Mouse (Mus musculus) spleen, embryonic (tissue): ENCODE results near the gene C530008M17Rik.

ENCODE experiments used
- CTCF ChIA-PET: fragments of 350-600 bp; sonication (Branson Sonifier 250); formaldehyde crosslinking; loops from one replicate; lab custom pipeline; 2022; lab: Charles Lee

Gene C530008M17Rik

GRCm38 (mm10) chr5:76701127-76701853, 45.0 kb downstream of the C530008M17Rik start:
- CTCF ChIA-PET: no interaction called here

DNA sequence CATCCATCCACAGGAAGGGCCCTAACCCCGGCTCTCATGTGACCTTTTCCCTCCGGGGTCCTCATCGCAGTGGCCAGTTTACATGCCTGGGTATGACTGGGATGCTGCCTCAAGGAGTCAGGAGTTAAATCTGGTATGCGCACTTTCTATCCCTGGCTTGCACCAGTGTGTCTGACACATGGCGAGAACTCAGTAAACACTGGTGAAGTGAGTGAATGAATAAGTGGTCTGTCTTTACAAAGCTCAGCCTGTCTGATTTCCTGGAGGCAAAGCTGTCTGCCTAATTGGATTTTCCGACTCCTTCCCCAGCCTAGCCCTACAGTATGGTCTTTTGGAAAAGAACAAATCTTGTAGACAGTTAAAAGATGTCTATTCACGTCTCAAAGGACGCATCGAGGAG, 45.8 kb downstream of the C530008M17Rik start:
- CTCF ChIA-PET: no interaction called here

DNA sequence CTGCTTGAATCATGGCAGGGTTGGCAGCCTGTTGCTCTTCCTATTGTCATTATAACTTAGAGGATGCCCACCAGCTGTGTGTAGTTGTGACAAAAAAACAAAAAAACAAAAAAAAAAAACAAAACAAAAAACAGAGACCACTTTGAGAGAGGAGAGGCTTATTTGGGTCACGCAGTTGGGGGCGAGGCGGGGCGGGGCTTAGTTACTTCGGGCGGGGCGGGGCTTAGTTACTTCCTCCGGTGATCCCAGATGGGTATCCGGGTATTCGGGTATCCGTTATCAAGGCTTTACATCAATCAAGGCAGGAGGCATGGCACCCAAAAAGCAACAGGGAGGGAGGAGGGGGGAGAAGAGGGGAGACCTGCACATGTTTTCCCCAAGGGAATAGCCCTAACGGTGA, 46.3 kb downstream of the C530008M17Rik start:
- CTCF ChIA-PET: no interaction called here

- CTCF ChIA-PET: no interaction called here
Measured at GRCm38 (mm10) chr5:76705307-76706173, 49.2 kb downstream of the C530008M17Rik start.

DNA sequence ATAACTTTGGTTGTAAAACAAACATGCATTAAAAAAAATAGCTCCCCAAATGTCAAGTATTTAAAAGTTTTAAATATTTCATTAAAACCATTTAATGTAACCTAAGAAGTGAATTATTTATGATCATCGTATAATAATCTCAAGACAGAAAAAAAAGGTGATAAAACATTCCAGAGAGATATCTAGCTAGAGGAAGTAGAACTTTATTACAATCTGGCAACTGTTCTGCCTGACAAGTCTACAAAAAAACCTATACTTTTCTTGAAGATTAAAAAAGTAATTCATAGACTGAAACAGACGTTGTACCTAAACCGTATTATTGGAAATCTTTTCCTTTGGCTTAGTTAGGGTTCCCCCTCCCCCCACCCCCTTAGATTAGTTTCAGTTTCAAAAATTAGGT, 50.8 kb downstream of the C530008M17Rik start:
- CTCF ChIA-PET: no interaction called here

GRCm38 (mm10) chr5:76708004-76708403, 51.7 kb downstream of the C530008M17Rik start:
- CTCF ChIA-PET: no interaction called here

DNA sequence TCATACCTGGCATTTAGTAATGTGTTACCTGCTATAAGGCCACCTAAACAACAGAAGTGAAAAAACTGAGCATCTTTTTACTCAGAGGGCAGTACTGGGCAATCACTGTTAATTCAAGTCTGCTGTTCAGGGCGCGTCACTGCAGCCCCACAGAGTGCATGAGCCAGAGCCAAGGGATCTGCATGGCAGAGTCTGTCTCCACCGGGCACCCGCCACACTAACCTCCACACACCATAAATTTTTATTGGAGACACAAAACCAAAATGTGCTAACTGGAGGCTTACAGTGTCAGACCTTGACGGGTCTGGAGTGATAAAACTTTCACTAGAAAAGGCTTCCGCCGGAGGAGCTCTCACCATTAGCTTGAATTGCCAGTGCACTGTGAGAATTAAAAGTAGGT, 57.4 kb downstream of the C530008M17Rik start:
- CTCF ChIA-PET: no interaction called here

- CTCF ChIA-PET: no interaction called here
Measured at GRCm38 (mm10) chr5:76719954-76720353, 63.6 kb downstream of the C530008M17Rik start.

GRCm38 (mm10) chr5:76724878-76725277, 68.6 kb downstream of the C530008M17Rik start:
- CTCF ChIA-PET: no interaction called here

DNA sequence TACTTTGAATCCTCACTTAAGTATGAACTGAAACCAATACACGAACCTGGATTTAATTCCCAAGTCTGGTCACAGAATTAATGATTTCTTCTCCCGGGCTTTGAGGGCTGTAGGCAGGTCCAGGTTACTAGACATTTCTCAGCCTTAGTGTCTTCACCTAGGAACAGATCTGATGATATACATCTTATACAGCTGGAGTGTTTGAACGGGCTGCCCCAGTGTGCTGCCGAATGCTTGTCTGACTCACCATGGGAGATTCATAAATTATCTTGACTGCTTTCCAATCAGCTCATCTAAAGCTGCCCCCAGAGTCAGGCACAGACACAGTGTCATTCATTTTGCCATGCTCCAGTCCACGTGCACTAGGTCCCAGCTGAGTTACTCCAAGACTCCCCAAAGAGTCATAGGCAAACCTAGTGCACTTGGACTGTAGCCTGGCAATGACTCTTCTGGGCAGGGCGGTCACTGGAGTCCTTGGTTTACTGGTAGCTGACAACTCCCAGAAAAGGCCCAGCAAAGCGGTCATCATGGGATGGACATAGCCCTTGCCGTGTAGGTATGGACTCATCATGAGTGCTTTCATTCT, 70.3 kb downstream of the C530008M17Rik start:
- CTCF ChIA-PET: no interaction called here

DNA sequence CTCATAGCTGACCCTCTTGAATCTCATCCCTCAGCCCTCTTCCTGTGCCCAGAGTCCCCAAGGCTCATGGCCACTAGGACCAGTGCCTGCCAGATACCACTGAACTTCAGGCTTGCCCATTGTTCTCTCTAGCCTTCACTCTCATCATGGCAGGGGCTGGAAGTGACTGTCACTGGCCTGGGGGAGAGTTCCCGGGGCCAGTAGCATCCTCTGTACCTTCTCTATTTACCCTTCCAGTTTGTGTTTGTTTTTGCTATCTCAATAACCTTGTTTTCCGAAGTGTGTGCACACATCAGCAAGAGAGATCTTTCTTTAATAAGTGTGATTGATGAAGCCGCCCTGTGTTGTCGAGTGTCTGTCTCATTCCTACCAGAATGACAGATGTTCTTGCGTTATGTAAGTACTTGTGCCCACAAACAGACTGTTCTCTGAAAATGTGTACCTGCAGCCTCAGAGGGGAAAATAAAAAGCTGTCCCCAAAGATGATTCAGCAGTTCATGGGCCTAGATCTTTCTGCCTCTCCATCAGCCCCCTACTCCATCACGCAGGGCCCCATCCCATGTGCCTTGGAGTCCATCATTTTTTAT, 76.8 kb downstream of the C530008M17Rik start:
- CTCF ChIA-PET: no interaction called here

- CTCF ChIA-PET: no interaction called here
Measured at GRCm38 (mm10) chr5:76741463-76741862, 85.2 kb downstream of the C530008M17Rik start.

DNA sequence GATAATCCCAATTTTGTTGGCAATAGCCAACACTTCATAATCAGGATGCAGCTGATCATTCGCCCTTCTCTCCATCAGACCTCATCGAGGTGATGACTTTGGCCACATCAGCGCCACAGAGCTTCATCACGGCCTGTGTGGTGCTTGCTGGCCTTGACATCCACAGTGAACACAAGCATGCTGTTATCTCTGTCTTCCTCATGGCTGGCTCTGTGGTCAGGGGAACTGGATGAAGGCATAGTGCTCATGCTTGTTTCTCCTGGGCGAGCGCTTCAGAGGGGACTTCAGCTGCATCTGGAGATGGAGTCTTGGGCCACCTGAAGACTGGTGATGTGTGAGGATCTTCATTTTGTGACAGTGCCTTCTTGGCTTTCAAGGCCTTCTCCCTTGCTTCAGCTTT, 85.8 kb downstream of the C530008M17Rik start:
- CTCF ChIA-PET: no interaction called here

DNA sequence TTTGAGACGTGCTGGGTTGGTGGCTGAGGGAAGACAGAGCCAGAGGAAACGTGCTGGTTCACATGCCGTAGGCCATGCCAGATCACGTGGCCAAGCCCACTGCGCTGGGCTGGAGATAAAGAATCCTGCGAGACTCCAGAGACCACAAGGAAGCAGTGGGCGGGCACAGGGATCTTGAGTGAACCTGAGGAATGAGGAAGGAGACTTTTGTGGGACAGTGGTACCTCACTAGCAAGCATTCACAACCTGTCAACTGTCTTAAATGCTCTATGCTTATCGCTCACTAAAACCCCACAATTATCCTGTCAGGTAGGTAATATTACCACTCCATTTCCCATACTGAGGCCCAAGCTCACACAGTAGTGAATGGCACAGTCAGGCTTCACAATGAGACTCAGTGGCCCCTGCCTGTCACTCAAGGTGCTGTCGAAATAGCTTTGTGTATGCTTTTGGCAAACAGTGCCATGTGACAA, 88.5 kb downstream of the C530008M17Rik start:
- CTCF ChIA-PET: no interaction called here

DNA sequence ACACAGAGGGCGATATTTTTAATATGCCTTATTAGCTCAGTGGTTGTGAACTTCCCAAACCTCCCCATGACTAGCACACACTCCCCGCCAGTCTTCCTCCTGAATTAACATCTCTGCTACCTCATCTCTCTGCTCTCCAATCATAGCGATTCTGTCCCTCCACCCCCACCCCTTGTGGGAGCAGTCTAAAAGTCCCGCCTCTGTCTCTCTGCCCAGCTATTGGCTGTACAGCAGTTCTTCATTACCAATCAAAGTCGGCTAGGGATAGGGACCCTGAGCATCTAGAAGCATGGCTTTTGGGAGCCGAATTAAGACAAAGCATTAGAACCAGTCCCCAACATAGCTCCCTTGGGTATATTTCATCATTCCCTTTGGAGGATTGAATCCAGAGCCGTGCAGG, 91.5 kb downstream of the C530008M17Rik start:
- CTCF ChIA-PET: no interaction called here

DNA sequence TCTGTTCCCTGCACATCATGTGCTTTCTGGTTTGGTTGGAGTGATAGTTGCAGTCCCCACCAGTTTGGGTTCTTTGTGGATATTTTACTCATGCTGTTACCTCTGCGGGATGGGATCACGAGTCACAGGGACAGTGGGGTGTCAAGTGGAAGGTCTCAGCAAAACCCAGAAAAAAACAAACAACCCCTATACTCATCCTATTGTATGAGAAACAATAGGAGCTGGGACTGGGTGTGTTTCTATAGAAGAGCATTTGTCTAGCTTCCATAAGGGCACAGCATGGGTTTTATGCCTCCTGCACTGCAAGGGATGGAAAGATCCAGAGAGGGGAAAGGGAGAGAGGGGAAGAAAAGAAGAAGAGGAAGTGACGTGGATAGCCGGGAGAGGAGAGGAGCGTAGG, 96.0 kb downstream of the C530008M17Rik start:
- CTCF ChIA-PET: no interaction called here

DNA sequence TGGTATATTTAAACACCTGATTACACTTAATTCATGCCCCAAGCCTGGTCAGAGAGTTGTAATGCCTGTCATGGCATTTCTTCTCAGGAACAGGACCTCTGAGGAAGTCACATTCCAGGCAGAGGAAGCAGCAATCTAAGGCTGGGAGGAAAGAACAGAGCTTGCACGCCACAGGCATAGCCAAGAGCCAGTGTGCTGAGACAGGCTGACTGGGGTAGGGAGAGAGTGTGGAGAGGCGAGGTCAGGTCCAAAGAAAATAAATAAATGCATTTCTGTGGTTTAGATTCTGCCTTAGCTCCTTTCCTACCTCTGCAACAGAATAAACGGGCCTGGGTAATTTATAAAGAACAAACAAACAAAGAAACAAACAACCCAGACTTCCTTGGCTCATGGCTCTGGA, 104.0 kb downstream of the C530008M17Rik start:
- CTCF ChIA-PET: no interaction called here

- CTCF ChIA-PET: no interaction called here
Measured at GRCm38 (mm10) chr5:76762030-76762698, 105.9 kb downstream of the C530008M17Rik start.

DNA sequence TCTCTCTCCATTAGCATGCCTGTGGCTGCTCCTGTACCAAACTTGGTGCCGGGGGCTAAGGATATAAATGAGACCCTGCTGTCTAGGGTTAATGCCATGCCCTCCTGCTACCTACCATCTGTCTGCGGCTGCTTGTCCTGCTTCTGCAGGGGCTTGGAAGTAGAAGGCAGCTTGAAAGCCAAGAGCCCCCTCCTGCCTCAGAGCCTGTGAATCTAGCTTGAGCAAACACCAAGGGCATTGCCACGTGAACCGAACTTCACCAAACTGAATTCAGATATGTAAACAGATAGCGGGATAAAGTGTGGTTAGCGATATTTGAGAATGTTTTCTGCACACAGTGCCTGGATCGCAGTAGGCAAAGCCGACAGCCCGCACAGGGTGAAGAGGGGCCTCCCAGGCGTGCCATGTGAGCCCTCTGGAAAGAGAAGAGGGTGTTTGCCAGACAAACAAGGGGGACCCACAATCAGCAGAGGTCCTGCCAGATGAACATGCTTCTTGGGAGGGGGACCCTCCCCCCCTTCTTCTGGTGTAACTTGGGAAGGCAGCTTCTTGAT, 106.9 kb downstream of the C530008M17Rik start:
- CTCF ChIA-PET: no interaction called here

GRCm38 (mm10) chr5:76763731-76764130, 107.4 kb downstream of the C530008M17Rik start:
- CTCF ChIA-PET: no interaction called here

DNA sequence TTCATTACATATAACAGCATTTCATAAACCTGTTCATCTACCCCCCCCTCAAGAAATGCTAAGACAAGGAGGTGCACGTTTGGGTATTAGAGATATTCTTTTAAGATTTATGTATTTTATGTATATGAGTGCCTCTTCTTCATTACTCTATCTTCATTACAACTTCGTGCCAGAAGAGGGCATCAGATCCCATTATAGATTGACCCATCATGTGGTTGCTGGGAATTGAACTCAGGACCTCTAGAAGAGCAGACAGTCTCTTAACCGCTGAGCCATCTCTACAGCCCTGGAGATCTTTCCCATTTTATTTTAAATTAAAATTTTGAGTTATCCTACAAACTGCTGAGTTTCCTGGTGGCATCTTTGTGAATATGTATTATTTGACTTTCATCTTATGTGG, 112.7 kb downstream of the C530008M17Rik start:
- CTCF ChIA-PET: no interaction called here
